Mouse (Mus musculus) G1E-ER4 (cell line): ENCODE measurements around the gene Runx2. TPM values are rescaled to one million over a fixed set of nuclear protein-coding genes. Genes with fewer than 3 reads are reported as not detected.

ENCODE experiments used
- GATA1 ChIP-seq: IDR thresholded peaks from one replicate; pipeline ENCODE4 v1.8.0; 2012; ENCODE audit warnings: low read length, inconsistent platforms
- polyA plus RNA-seq: library from polyadenylated mRNA; stranded (reverse); fragments of >175 nt; gene quantifications from 2 replicates; pipeline ENCODE4 v1.2.3, GENCODE M21; 2012

Gene Runx2
- polyA plus RNA-seq, 1 experiment: not detected

DNA sequence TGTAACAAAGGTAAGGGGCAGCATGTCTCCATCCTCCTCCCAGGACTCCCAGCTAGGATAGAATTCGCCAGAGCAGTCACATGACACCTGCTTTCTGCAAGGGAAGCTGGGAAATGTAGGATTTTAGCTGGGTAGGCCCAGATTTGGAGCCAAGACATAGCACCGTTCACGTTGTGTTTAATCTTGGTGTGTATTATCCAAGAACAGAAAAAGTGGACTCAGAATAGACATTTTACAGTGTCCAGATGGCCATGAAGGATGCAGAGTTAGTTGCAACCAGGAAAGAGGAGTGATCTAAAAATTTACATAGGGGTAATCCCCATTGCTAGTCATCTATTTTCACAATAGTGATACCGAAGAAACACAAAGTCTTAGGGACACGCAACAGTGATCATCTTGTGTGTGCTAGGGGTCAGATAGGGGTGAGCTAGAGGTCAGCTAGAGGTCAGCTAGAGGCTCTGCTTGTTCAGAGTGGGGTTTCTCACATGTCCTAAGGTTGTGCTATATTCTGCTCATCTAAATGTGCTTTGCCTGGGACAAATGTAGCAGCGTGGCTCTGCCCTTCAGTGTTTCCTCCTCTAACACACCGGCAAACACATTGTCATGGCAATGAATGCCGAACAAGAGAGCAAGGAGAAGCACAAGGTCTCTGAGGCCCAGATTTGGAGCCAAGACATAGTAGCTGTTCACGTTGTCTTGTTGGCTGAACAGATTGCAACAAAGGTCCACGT lies 326.9 kb downstream of the Runx2 start:
- no peak for TF ChIP-seq GATA1

DNA sequence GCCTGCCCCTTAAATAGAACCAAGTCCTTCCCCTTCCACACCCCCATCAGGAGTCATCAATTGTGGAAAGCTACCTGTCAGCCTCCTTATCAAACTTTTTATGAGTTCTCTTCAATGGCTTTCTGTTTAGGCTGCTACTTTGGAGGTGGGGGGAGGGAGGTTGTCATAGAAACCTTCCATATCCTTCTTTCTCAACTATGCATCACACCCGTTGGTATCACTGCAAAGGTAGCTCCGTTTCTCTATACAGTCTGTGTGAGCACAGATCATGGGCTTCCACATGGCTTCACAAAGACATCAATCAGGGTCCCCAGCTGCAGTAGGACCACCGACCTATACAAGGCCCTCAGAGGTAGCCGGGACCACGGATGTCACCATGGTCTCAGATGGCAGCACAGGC lies 329.3 kb downstream of the Runx2 start:
- no peak for TF ChIP-seq GATA1

DNA sequence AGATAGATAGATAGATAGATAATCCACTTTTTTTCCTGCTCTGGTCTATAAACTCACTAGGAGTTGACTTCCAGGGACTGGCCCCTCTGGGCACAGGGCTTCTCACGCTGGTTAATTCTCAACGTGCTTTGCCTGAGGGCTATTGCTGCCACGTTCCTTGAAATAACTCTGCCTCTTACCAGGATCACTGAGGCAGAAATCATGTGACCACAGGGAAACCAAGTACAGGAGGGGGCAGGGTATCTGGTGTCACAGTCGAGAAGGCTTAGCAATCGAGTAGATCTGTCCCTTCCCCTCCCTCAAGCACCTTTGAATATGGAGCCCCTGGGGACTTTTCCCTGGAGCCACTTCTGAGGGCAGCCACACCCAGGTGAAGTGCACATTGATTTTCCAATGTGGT lies 334.7 kb downstream of the Runx2 start:
- no peak for TF ChIP-seq GATA1

DNA sequence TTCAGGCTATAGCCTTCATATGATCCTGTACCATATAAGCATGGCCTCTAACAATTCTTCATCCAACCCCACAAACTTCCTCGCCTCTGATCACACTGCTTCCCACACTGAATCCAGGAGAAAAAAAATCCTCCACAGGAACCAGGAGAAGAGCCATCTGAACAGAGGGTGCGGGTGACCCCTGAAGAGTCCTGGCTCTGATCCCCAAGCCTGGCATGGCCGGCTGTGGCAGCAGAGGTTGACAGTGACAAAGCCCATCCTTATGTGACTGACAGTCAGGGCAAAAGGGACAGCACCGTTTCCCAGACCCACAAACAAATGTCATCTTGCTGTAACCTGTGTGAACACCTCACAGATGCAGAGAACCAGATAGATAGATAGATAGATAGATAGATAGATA lies 335.1 kb downstream of the Runx2 start:
- TF ChIP-seq GATA1: no peak

DNA sequence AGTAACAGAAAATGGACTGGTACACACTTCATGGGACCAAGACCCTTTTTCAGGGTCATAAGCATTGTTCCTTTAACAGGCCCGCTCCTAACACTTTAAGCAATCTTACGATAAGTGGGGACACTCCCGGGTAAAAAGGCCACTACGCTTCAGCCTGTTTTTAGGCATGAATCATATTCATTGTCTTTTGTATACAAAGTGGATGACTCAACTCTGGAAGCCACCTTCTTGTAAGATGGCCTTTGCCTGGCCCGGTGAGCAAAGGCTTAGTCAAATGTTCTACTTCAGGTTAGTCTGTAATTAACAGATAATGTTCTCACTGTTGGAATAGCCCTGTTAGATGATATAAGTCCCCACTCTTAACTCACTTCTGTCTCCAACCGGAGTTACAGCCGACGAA lies 338.7 kb downstream of the Runx2 start:
- no peak for TF ChIP-seq GATA1

DNA sequence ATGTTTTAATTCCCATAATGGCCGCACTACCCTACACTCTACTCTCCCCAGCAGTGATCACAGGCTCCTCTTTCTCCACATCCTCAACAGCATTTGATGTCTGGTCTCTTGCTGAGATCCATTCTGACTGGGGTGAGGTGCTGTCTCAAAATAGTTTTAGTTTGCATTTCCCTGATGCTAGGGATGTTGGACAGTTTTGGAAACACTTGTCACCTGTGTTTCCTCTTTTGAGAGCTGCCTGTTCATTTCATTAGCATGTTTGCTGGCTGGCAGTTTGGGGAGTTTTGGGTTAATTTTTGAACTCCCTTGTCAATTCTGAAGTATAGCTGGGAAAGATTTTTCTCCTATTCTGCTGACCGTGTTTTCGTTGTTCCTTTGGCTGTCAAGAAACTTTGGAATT lies 340.3 kb downstream of the Runx2 start:
- no peak for TF ChIP-seq GATA1

DNA sequence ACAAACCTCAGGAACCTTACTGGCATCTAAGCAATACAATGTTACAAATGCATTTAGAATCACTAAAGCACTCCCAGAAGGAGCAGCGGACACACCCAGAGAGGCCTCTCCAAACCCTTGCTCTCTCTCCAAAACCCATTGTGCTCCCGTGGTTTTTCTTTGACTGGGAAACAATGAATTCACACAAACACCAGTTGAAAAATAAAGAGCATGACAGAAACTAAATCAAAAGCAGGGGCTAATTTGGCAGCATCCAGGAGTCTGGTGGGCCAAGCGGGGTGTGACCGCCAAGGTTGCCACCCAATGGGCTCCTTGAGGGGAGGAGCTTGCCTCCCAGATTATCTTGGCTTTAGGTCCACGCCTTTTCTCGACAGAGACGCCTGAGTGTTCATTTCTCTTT lies 341.9 kb downstream of the Runx2 start:
- TF ChIP-seq GATA1: no peak

DNA sequence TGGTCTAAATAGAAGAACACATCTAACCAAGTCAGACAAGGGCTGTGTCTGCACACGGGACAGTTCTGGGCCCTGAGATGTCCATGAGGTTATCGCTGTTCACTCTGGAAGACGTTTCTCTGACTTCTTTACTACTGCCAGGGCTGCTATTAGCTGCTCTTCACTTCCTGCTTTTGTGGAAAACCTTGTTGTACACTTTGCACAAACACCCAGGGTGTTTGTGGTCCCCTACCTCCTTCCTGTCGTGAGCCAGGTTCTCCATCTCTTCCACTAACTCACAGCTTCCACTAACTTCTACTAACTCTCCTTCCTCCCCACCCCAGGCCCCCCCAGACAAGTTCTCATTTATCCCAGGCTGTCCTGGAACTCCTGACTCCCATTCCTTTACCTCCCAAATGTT lies 350.9 kb downstream of the Runx2 start:
- no peak for TF ChIP-seq GATA1

DNA sequence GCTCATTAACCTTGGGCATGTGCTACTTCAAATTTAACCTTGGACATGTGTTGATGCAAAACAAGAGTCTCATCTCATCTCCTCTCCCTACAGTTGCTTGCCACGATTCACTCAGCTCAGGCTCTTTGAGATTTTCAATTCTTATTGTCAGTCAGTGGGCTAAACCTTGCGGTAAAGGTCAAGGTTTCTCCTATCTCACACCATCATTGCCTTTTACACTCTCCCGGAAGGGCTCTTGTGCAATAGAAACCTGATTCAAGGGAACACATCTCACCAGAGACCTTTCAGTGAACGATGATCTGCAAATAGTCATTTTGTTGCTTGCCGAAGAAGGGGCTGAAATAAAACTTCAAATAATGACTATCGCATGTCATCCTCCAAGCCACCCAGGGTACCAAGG lies 354.4 kb downstream of the Runx2 start:
- TF ChIP-seq GATA1: no peak

DNA sequence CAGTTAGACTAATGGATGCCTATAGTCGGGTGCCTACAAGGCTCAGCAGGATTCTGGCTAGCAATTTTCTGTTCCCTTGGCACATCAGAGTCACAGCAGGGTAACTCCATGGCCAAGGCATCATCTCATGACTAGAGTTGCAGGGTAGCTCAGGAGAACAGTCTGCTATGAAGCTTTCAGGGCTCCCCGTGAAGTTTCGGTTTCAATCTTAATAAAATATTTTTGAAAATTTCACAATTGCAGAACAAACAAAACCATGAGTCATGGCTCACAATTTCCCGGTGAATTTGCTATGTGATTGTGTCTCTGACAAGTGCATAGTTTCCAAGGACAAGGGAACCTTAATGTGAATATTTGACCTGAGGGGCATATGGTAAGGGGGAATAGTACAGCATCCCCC lies 355.6 kb downstream of the Runx2 start:
- TF ChIP-seq GATA1: no peak

DNA sequence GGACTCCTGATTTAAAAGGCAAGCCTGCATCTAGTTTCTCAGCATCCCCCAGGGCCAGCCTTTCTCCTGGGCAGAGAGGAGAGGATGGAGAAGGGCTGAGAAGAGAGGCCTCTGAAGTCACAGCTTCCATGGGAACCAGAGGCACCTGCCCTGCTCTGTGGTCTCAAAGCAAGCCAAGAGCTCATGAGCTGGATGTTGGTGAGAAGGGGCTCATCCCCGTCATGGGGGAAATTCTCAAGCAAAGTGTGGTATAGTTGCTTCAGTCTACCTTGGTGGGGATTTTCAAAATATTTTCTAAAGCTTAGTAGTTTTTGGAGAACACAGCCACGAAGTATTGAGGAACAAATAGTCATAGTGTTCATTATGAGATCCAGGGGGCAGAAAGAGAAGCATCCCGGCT lies 357.9 kb downstream of the Runx2 start:
- no peak for TF ChIP-seq GATA1

DNA sequence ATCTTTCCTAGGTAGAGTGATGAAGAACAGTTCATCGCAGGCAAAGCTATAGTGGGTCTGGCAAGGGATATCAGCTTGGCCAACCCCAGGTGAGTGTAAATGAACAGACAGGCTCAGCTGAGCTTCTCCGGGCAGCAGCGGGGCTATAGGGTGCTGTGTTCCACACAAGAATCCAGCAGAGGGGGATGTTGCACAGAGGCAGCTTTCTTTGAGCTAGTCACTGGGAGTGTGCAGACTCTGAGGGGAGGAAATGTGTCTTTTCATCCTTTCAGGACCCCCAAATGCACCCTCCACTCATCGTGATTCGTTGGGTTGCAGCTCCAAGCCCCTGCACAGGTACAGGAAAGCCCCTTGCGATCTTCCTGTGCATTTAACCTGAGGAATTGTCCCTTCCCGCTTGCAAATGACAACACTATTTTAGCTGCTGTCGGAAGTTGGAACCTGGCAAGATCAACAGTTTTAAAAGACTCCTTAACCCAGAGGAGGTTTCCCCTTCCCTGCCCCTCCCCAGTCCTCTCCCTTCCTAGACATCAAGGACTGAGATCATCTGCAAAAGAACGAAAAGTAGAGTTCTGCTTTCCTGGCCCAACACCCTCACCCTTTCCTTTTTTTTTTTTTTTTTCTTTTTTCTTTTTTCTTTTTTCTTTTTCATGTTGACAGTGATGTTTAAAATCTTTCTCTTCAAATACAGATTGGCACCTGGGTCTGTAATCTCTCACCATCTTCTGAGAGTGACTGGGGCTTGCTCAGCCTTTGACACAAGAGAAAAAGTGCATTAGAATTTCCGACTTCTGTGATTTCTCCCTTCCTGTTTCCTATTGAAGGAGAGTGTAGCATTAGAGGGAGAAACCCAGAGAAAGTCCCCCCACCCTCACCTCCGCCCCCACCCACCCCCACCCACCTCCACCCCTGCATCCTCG lies 358.7 kb downstream of the Runx2 start:
- no peak for TF ChIP-seq GATA1

DNA sequence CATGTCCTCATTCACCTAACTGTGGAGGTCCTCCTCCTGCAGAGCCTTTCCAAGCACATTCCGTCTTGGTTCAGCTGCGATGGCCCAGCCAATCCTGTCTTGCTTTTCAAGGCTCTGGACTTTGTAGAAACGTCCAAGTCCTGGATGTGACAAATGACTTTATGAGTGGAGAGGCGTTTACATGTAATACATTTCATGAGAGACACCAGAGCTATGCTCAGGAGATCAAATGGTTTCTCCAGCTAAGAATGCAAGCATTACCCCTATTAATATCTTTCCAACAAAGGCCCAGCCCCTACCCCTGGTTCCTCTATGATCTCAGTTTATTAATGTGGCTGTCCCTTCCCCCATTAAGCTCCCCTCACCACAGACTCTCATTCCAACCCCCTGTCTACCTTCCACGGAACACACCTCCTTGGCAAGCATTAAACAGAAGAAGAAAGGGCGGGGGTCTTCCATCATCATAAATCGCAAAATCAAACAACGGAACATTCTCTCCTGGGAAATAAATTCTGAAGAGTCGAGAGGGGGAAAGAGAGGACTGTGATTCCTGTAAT lies 364.6 kb downstream of the Runx2 start:
- no peak for TF ChIP-seq GATA1

Other genes with a start within 250 kb of the Runx2 start
- gene Supt3, start 37.6 kb downstream of the Runx2 start, polyA plus RNA-seq: 9.9 and 10.9 TPM in 2 replicates